Mouse (Mus musculus): ENCODE results near the gene Nrde2.

DNA sequence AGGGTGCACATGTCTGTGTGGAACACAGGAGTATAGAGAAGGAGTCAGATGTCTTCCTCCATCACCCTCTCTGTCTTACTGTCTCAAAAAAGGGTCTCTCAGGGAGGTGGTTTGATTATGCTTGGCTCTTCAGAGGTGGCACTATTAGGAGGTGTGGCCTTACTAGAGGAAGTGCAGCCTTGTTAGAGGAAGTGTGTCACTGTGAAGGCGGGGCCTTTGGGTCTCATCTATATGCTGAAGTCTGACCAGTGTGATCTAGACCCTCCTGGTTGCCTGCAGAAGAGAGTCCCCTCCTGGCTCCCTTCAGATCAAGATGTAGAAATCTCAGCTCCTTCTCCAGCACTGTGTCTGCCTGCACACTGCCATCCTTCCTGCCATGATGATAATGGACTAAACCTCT lies 34.7 kb upstream of the Nrde2 start:
- no peak for TF ChIP-seq CTCF (IDR thresholded peaks at IDR 0.05; ENCODE audit: borderline replicate concordance, insufficient read depth, low read length)
- no peak for TF ChIP-seq POLR2A (IDR thresholded peaks at IDR 0.05; ENCODE audit: low read depth, low read length)
